Mouse (Mus musculus): Measurements from ENCODE around the gene Gpc6. TPM values are rescaled to one million over a fixed set of nuclear protein-coding genes. Genes with fewer than 3 reads are reported as not detected.

Gene Gpc6
- total RNA-seq, 2 experiments from 2014 or later = 22.7 to 30.5 TPM

GRCm38 (mm10) chr14:118004434-118004833, 1079.3 kb downstream of the Gpc6 start:
- no peak for DNase-seq (ENCODE audit: low spot score in 2 of 2)
- intact Hi-C loops (cut with DNase I) = loop anchor here (10.0 kb wide), 2 partner anchors 130 to 590 kb away; partner anchors contain the start of genes Gpr180 and Tgds

GRCm38 (mm10) chr14:118005697-118006096, 1080.6 kb downstream of the Gpc6 start:
- peak; percentile 68 to 71 for DNase-seq (ENCODE audit: low spot score in 2 of 2)
- intact Hi-C loops (cut with DNase I) = loop anchor here (5.0 to 10.0 kb wide), 4 partner anchors 87 to 589 kb away; partner anchors contain the start of genes Gpr180 and Tgds

- DNase-seq (ENCODE audit: low spot score in 2 of 2) = no peak
- intact Hi-C loops (cut with DNase I) = loop anchor here (5.0 to 10.0 kb wide), 4 partner anchors 83 to 585 kb away; partner anchors contain the start of genes Gpr180 and Tgds
Observed at GRCm38 (mm10) chr14:118009541-118009940, 1084.4 kb downstream of the Gpc6 start.

GRCm38 (mm10) chr14:118013237-118013636, 1088.1 kb downstream of the Gpc6 start:
- intact Hi-C loops (cut with DNase I) = no loop called here
- no peak for DNase-seq (ENCODE audit: low spot score in 2 of 2)

DNA sequence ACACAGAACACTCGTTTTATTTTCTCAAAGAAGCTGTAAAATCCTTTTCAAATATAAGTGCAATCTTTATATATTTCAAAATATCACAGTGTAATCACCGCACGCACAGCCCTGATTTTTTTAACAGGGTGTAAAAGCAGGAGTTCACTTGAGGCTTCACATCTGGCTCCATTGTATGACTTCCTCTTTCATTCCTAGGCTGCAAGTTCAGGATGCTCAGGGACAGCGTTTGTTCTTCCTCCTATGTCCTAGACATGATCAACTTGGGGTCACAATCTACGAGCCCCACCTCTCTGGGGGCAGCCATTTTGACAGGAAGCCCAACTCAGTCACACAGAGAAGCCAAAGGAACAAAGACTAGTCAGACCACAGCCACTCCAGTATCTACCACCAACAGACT, 1094.2 kb downstream of the Gpc6 start:
- intact Hi-C loops (cut with DNase I) = no loop called here
- no peak for DNase-seq (ENCODE audit: low spot score in 2 of 2)

DNA sequence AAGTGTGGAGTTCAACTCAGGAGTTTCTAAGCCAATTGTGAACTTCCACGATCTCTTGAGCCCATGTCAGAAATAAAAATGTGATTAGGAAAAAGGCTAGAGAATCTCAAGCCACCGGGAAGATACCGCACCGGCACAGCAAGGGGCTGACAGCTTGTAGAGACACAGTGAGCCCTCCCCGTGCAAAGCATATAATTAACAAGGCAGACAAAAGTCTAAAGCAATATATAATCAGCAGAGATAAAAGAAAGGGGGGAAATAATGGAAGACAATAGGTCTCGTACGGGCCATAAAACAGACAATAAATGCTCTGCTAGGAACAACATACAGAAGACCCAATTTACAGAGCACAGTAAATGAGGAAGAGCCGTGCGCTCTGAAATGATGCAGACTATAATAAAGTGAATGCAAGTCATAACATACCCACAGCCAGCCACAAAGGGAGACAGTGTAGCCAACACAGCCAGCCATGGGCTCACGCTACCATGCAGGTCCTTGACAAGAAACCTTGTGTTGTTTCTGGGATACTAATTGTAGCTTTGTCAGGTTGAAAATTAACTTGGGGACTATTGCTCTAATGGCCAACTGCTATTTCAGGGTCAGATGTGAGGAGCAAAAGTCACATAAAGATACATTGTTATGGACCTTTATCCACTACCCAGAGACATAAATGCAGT, 1096.9 kb downstream of the Gpc6 start:
- intact Hi-C loops (cut with DNase I) = no loop called here
- DNase-seq (ENCODE audit: low spot score in 2 of 2) = no peak

Small RNA genes within 50 kb of the gene (microRNA-seq; reads per million reads assigned to microRNA genes)
- 0 reads per million in 2 experiments for gene Mir6239

Measured in left cerebral cortex, postnatal 14 days (tissue).